18 mouse cellular contexts compared by ENCODE assay signal in genomic region chr2:150902347-150902746, GRCm38 (mm10). TPM values are rescaled to one million over a fixed set of nuclear protein-coding genes. Genes with fewer than 3 reads are reported as not detected.
A peak's percentile ranks its signal among the peaks of the same experiment; 100 is the strongest.
DNase-seq lines count a peak whose midpoint lies in the region; ATAC-seq and TF ChIP-seq lines count a peak whose summit lies in the region.
"Had no signal": no experiment of that assay in that cellular context is flagged by ENCODE, and none has a peak within 500 bp of the region (broad histone marks: within the 10 kb centered on the region; RNA-seq: fewer than 3 reads in every experiment).

No protein-coding gene starts in this region.

- H3K4me3 ChIP-seq in layer of hippocampus, adult 2 months, result peak overlapping the region; percentile 100
- H3K4me3 ChIP-seq in brown adipose tissue, adult 24 weeks (ENCODE audit: insufficient read depth, low read depth, low read length), result peak overlapping the region; percentile 36; the same call in 1 of the 2 replicates
- H3K4me3 ChIP-seq in embryonic facial prominence, embryonic 13.5 days, result no peak overlapping the region
- H3K4me3 ChIP-seq in midbrain, embryonic 16.5 days (ENCODE audit: low read depth, low read length), result no peak overlapping the region
- H3K4me3 ChIP-seq: stomach, embryonic 15.5 days had no signal

- no peak for TF ChIP-seq CTCF in layer of hippocampus, adult 2 months (conservative IDR thresholded peaks at IDR 0.05)

- no peak for DNase-seq in layer of hippocampus, adult 2 months (ENCODE audit: low spot score in 2 of 2)
- DNase-seq in layer of hippocampus, adult 11-12 months (ENCODE audit: low spot score), result no peak
- DNase-seq in spleen, postnatal 10 days (ENCODE audit: low spot score in 2 of 2), result no peak
- no peak for DNase-seq in lung, postnatal 10 days
- DNase-seq: cerebellum, adult 8-10 months; embryo, embryonic 11 days; gastrocnemius, postnatal 14 days; lung, postnatal 36 days; right cerebral cortex, postnatal 4 days had no signal

- H3K27ac ChIP-seq in layer of hippocampus, adult 2 months, result peak overlapping the region; percentile 97
- H3K27ac ChIP-seq in brown adipose tissue, adult 24 weeks (replicated peaks; ENCODE audit: low read depth, low read length), result no peak overlapping the region
- H3K27ac ChIP-seq in embryonic facial prominence, embryonic 13.5 days, result no peak overlapping the region
- no peak overlapping the region for H3K27ac ChIP-seq in midbrain, embryonic 16.5 days (ENCODE audit: low read length)
- H3K27ac ChIP-seq: heart, embryonic 13.5 days; kidney, postnatal 0 days; liver, embryonic 14.5 days; stomach, embryonic 15.5 days had no signal

- no peaks in the 10 kb centered on the region for H3K27me3 ChIP-seq in embryonic facial prominence, embryonic 13.5 days
- no peaks in the 10 kb centered on the region for H3K27me3 ChIP-seq in midbrain, embryonic 16.5 days (ENCODE audit: control insufficient read depth, insufficient read depth, low read depth, low read length)
- H3K27me3 ChIP-seq: heart, embryonic 13.5 days; stomach, embryonic 15.5 days had no signal

- no peak overlapping the region for H3K9ac ChIP-seq in embryonic facial prominence, embryonic 13.5 days
- H3K9ac ChIP-seq in midbrain, embryonic 16.5 days (ENCODE audit: low read depth, low read length), result no peak overlapping the region
- H3K9ac ChIP-seq: heart, embryonic 13.5 days; liver, embryonic 14.5 days; stomach, embryonic 15.5 days had no signal

- peak overlapping the region; percentile 22; the same call in 1 of the 2 replicates for H3K4me2 ChIP-seq in embryonic facial prominence, embryonic 13.5 days
- peak overlapping the region; percentile 13; the same call in 1 of the 2 replicates for H3K4me2 ChIP-seq in midbrain, embryonic 16.5 days (ENCODE audit: low read length)
- H3K4me2 ChIP-seq: stomach, embryonic 15.5 days had no signal

- no peaks in the 10 kb centered on the region for H3K9me3 ChIP-seq in embryonic facial prominence, embryonic 13.5 days
- H3K9me3 ChIP-seq in midbrain, embryonic 16.5 days (replicated peaks; ENCODE audit: control insufficient read depth, low read length, poor library complexity, severe bottlenecking), result no peaks in the 10 kb centered on the region
- H3K9me3 ChIP-seq: heart, embryonic 13.5 days; stomach, embryonic 15.5 days had no signal

- peaks cover 9% of the 10 kb centered on the region for H3K4me1 ChIP-seq in brown adipose tissue, adult 24 weeks (ENCODE audit: control insufficient read depth, insufficient read depth, insufficient read length, low read length)
- H3K4me1 ChIP-seq in embryonic facial prominence, embryonic 13.5 days, result peaks cover 18% of the 10 kb centered on the region
- H3K4me1 ChIP-seq in midbrain, embryonic 16.5 days (ENCODE audit: control insufficient read depth, insufficient read depth, low read length), result peaks cover 23% of the 10 kb centered on the region

- H3K36me3 ChIP-seq in embryonic facial prominence, embryonic 13.5 days, result peaks cover 6% of the 10 kb centered on the region; the same call in 1 of the 2 replicates
- 0 out of 2 replicates have a peak, but pooled peaks cover 2% of the 10 kb centered on the region for H3K36me3 ChIP-seq in midbrain, embryonic 16.5 days (ENCODE audit: control insufficient read depth, insufficient read depth, low read length)
- H3K36me3 ChIP-seq: heart, embryonic 13.5 days; stomach, embryonic 15.5 days had no signal

- WGBS in embryonic facial prominence, embryonic 13.5 days, result 80% methylated on average over 8 of the region's 8 CpGs
- 83% methylated on average over 8 of the region's 8 CpGs for WGBS in midbrain, embryonic 16.5 days

- no peak for ATAC-seq in embryonic facial prominence, embryonic 13.5 days (ENCODE audit: insufficient number of reproducible peaks, insufficient read depth, low FRiP score, low TSS enrichment, low read depth)
- ATAC-seq in midbrain, embryonic 16.5 days, result no peak
- no peak for ATAC-seq in activated CD4-positive, CD25-positive, alpha-beta regulatory T cell, adult 4 months
- ATAC-seq: inflammation-experienced regulatory T-cells, adult 6 months had no signal

RNA-seq across cellular contexts. Expression of gene Abhd12, which starts 2.2 kb away (rescaled TPM):
- total RNA-seq in layer of hippocampus, adult 2 months (2021), result 100 to 1,000 TPM; 314 to 317 TPM
- 32.4 and 57.2 TPM in 2 replicates for polyA plus RNA-seq in brown adipose tissue, adult 24 weeks (2012; ENCODE audit: insufficient read depth, insufficient read length, missing spikeins)
- 68.2 and 69.5 TPM in 2 replicates for polyA plus RNA-seq in embryonic facial prominence, embryonic 13.5 days (2015; fragmentation: Nextera tagmentation; extraction: Ambion mirVana)
- polyA plus RNA-seq in midbrain, embryonic 16.5 days (2015; fragmentation: Nextera tagmentation; extraction: Ambion mirVana), result 112 and 127 TPM in 2 replicates
- polyA plus RNA-seq in activated CD4-positive, CD25-positive, alpha-beta regulatory T cell, adult 4 months (2017; shearing (Covaris generic)), result 10 to 100 TPM; 14.7 to 15.9 TPM

RNA-seq across cellular contexts. Expression of gene Gins1, which starts 2.9 kb away (rescaled TPM):
- total RNA-seq in layer of hippocampus, adult 2 months (2021), result 1 to 10 TPM; 1.0 to 2.0 TPM
- 3.6 and 3.8 TPM in 2 replicates for polyA plus RNA-seq in brown adipose tissue, adult 24 weeks (2012; ENCODE audit: insufficient read depth, insufficient read length, missing spikeins)
- 52.2 and 54.9 TPM in 2 replicates for polyA plus RNA-seq in embryonic facial prominence, embryonic 13.5 days (2015; fragmentation: Nextera tagmentation; extraction: Ambion mirVana)
- polyA plus RNA-seq in midbrain, embryonic 16.5 days (2015; fragmentation: Nextera tagmentation; extraction: Ambion mirVana), result 9.9 and 11.2 TPM in 2 replicates
- 1 to 10 TPM; 8.0 to 9.6 TPM for polyA plus RNA-seq in activated CD4-positive, CD25-positive, alpha-beta regulatory T cell, adult 4 months (2017; shearing (Covaris generic))

Comparison
In these comparisons a context has a peak if more than half of its experiments do, and no peak if none do; other contexts are left out.
1. H3K4me3 ChIP-seq: peak in layer of hippocampus, adult 2 months (single experiment) and brown adipose tissue, adult 24 weeks (single experiment); none in embryonic facial prominence, embryonic 13.5 days (single experiment) and midbrain, embryonic 16.5 days (single experiment).